ENCODE assay signal across 7 mouse cellular contexts in genomic region chr15:97085833-97086232, GRCm38 (mm10). TPM values are rescaled to one million over a fixed set of nuclear protein-coding genes. Genes with fewer than 3 reads are reported as not detected.
DNase-seq lines count a peak whose midpoint lies in the region; ATAC-seq lines count a peak whose summit lies in the region.

No protein-coding gene starts in this region.

- DNase-seq in right cerebral cortex, postnatal 4 days: peak; percentile 6
- DNase-seq in right cerebral cortex, postnatal 25 days: no peak
- DNase-seq in embryonic facial prominence, embryonic 14.5 days (ENCODE audit: low spot score): peak; percentile 91
- peak; percentile 58 for DNase-seq in yolk sac, embryonic 10.5 days (ENCODE audit: low spot score)
- no peak for DNase-seq in layer of hippocampus, postnatal 25 days (ENCODE audit: extremely low spot score in 1 of 2, low spot score in 1 of 2)
- no peak for DNase-seq in T-cell, adult 2 months (ENCODE audit: low spot score)

- H3K9ac ChIP-seq in embryonic facial prominence, embryonic 14.5 days (ENCODE audit: low read depth, low read length): no peak overlapping the region
- no peak overlapping the region for H3K9ac ChIP-seq in liver, embryonic 12.5 days

- peaks cover 4% of the 10 kb centered on the region for H3K4me1 ChIP-seq in embryonic facial prominence, embryonic 14.5 days (ENCODE audit: control insufficient read depth, insufficient read depth, low read length)
- H3K4me1 ChIP-seq in liver, embryonic 12.5 days: no peaks in the 10 kb centered on the region

- peak; percentile 90 for ATAC-seq in embryonic facial prominence, embryonic 14.5 days (ENCODE audit: low read depth)
- 0 out of 2 replicates have a peak, but pooled peaks have one; percentile 24 for ATAC-seq in liver, embryonic 12.5 days

- no peak overlapping the region; the same call in 1 of the 2 replicates for H3K27ac ChIP-seq in embryonic facial prominence, embryonic 14.5 days (replicated peaks; ENCODE audit: low read depth, low read length)
- H3K27ac ChIP-seq in liver, embryonic 12.5 days: no peak overlapping the region

- peak overlapping the region; percentile 38 for H3K4me2 ChIP-seq in embryonic facial prominence, embryonic 14.5 days (ENCODE audit: low read depth, low read length)
- peak overlapping the region; percentile 29 for H3K4me2 ChIP-seq in liver, embryonic 12.5 days

- WGBS in embryonic facial prominence, embryonic 14.5 days: 17% methylated on average over 5 of the region's 5 CpGs
- 43% methylated on average over 5 of the region's 5 CpGs for WGBS in liver, embryonic 12.5 days (ENCODE audit: insufficient replicate concordance)

- 0 out of 2 replicates have a peak overlapping the region, but pooled peaks have one; percentile 7 for H3K4me3 ChIP-seq in embryonic facial prominence, embryonic 14.5 days (ENCODE audit: low read depth, low read length)
- no peak overlapping the region for H3K4me3 ChIP-seq in liver, embryonic 12.5 days

- H3K9me3 ChIP-seq in embryonic facial prominence, embryonic 14.5 days (ENCODE audit: control insufficient read depth, low read length): no peaks in the 10 kb centered on the region
- no peaks in the 10 kb centered on the region for H3K9me3 ChIP-seq in liver, embryonic 12.5 days (replicated peaks)

- H3K27me3 ChIP-seq in embryonic facial prominence, embryonic 14.5 days (replicated peaks; ENCODE audit: control insufficient read depth, insufficient read depth, low read length): no peaks in the 10 kb centered on the region
- H3K27me3 ChIP-seq in liver, embryonic 12.5 days (replicated peaks): no peaks in the 10 kb centered on the region

- H3K36me3 ChIP-seq in embryonic facial prominence, embryonic 14.5 days (ENCODE audit: control insufficient read depth, insufficient read depth, low read length): no peaks in the 10 kb centered on the region
- H3K36me3 ChIP-seq in liver, embryonic 12.5 days: no peaks in the 10 kb centered on the region

RNA-seq across cellular contexts. Expression of gene Slc38a4, which starts 30.1 kb away (rescaled TPM):
- 89.0 and 93.5 TPM in 2 replicates for polyA plus RNA-seq in embryonic facial prominence, embryonic 14.5 days (2014; fragmentation: Nextera tagmentation; extraction: Ambion mirVana)
- polyA plus RNA-seq in liver, embryonic 12.5 days (2016; fragmentation: Nextera tagmentation; extraction: Ambion mirVana): 43.1 and 45.1 TPM in 2 replicates
- total RNA-seq in layer of hippocampus, postnatal 25 days (2021): under 1 TPM; 0.77 to 0.91 TPM

Comparison
In these comparisons a context has a peak if more than half of its experiments do, and no peak if none do; other contexts are left out.
1. DNase-seq: peak in right cerebral cortex, postnatal 4 days (single experiment), embryonic facial prominence, embryonic 14.5 days (single experiment) and yolk sac, embryonic 10.5 days (single experiment); none in right cerebral cortex, postnatal 25 days (single experiment), layer of hippocampus, postnatal 25 days (0 of 2) and T-cell, adult 2 months (single experiment).